Mouse (Mus musculus) testis, adult 2 months (tissue): Measurements from ENCODE around the gene Napsa.

ENCODE experiments used
- CTCF ChIP-seq: fragments of 200-500 bp; IDR thresholded peaks from 2 replicates; pipeline ENCODE4 v1.5.1; 2012; ENCODE audit warnings: low read depth, mild to moderate bottlenecking, inconsistent platforms, low read length, moderate library complexity; ENCODE audit not compliant: control insufficient read depth, insufficient read depth, insufficient replicate concordance
- POLR2A ChIP-seq: fragments of 200-500 bp; IDR thresholded peaks from 2 replicates; pipeline ENCODE4 v1.6.1; 2012; ENCODE audit warnings: low read depth, mild to moderate bottlenecking, inconsistent platforms, low read length, moderate library complexity; ENCODE audit not compliant: control insufficient read depth

GRCm38 (mm10) chr7:44604619-44605018 is 32.4 kb downstream of the Napsa start:
- no peak for TF ChIP-seq CTCF
- TF ChIP-seq POLR2A = no peak
